Mouse (Mus musculus): ENCODE data around the gene Ppp4r3b.

The Ppp4r3b gene

GRCm38 (mm10) chr11:29172563-29173124 lies at the start of gene Ppp4r3b:
TSS of gene Ppp4r3b (plus strand) at chr11:29172890.
- peak; percentile 94 to 98 for DNase-seq (ENCODE audit: low spot score in 2 of 2)

- peak in 1 of 2 experiments; percentile 4 for DNase-seq (ENCODE audit: low spot score in 2 of 2)
Observed at GRCm38 (mm10) chr11:29129862-29130384, 42.8 kb upstream of the Ppp4r3b start.

- DNase-seq (ENCODE audit: low spot score in 2 of 2): peak; percentile 69 to 80
Observed at GRCm38 (mm10) chr11:29130385-29131355, 42.0 kb upstream of the Ppp4r3b start, which contains the start of gene Pnpt1. TSS of gene Pnpt1 (plus strand) at chr11:29130744.

- no peak for DNase-seq (ENCODE audit: low spot score in 2 of 2)
Observed at GRCm38 (mm10) chr11:29140671-29141070, 32.0 kb upstream of the Ppp4r3b start.

- DNase-seq (ENCODE audit: low spot score in 2 of 2): no peak
Observed at GRCm38 (mm10) chr11:29148901-29149300, 23.8 kb upstream of the Ppp4r3b start.

- no peak for DNase-seq (ENCODE audit: low spot score in 2 of 2)
Observed at GRCm38 (mm10) chr11:29163569-29163968, 9.1 kb upstream of the Ppp4r3b start.

GRCm38 (mm10) chr11:29171959-29172391 lies 715 bp upstream of the Ppp4r3b start:
- peak; percentile 40 to 44 for DNase-seq (ENCODE audit: low spot score in 2 of 2)

- peak; percentile 22 to 31 for DNase-seq (ENCODE audit: low spot score in 2 of 2)
Observed at GRCm38 (mm10) chr11:29173125-29173631, 488 bp downstream of the Ppp4r3b start.

GRCm38 (mm10) chr11:29173706-29174436 lies 1.2 kb downstream of the Ppp4r3b start:
- DNase-seq (ENCODE audit: low spot score in 2 of 2): no peak

GRCm38 (mm10) chr11:29179319-29179718 lies 6.6 kb downstream of the Ppp4r3b start:
- DNase-seq (ENCODE audit: low spot score in 2 of 2): no peak

- DNase-seq (ENCODE audit: low spot score in 2 of 2): no peak
Observed at GRCm38 (mm10) chr11:29180657-29181056, 8.0 kb downstream of the Ppp4r3b start.

GRCm38 (mm10) chr11:29181751-29182150 lies 9.1 kb downstream of the Ppp4r3b start:
- no peak for DNase-seq (ENCODE audit: low spot score in 2 of 2)

GRCm38 (mm10) chr11:29188981-29189380 lies 16.3 kb downstream of the Ppp4r3b start:
- no peak for DNase-seq (ENCODE audit: low spot score in 2 of 2)

GRCm38 (mm10) chr11:29203653-29204052 lies 31.0 kb downstream of the Ppp4r3b start:
- DNase-seq (ENCODE audit: low spot score in 2 of 2): no peak

- no peak for DNase-seq (ENCODE audit: low spot score in 2 of 2)
Observed at GRCm38 (mm10) chr11:29209774-29210173, 37.1 kb downstream of the Ppp4r3b start.

- DNase-seq (ENCODE audit: low spot score in 2 of 2): no peak
Observed at GRCm38 (mm10) chr11:29216196-29216595, 43.5 kb downstream of the Ppp4r3b start.

- no peak for DNase-seq (ENCODE audit: low spot score in 2 of 2)
Observed at GRCm38 (mm10) chr11:29219055-29219454, 46.4 kb downstream of the Ppp4r3b start.

GRCm38 (mm10) chr11:29222310-29222709 lies 49.6 kb downstream of the Ppp4r3b start:
- DNase-seq (ENCODE audit: low spot score in 2 of 2): no peak

GRCm38 (mm10) chr11:29224754-29225153 lies 52.1 kb downstream of the Ppp4r3b start:
- DNase-seq (ENCODE audit: low spot score in 2 of 2): no peak

GRCm38 (mm10) chr11:29228957-29229356 lies 56.3 kb downstream of the Ppp4r3b start:
- no peak for DNase-seq (ENCODE audit: low spot score in 2 of 2)

GRCm38 (mm10) chr11:29233569-29233968 lies 60.9 kb downstream of the Ppp4r3b start:
- no peak for DNase-seq (ENCODE audit: low spot score in 2 of 2)

- no peak for DNase-seq (ENCODE audit: low spot score in 2 of 2)
Observed at GRCm38 (mm10) chr11:29237364-29237763, 64.7 kb downstream of the Ppp4r3b start.

Data from frontal cortex, postnatal 25 days (tissue).